Mouse (Mus musculus) kidney, embryonic 14.5 days (tissue): Measurements from ENCODE around the gene Pml. TPM values are rescaled to one million over a fixed set of nuclear protein-coding genes. Genes with fewer than 3 reads are reported as not detected.
"Not testable (repeated sequence)": the region's sequence is repeated elsewhere in the genome, so short reads cannot be mapped to it uniquely, and the experiment has no call there.

Source experiments
- ATAC-seq: fragments of 200-750 bp; cut with Nextera tagmentation; 2 replicates; pipeline ENCODE4 v1.8.0; 2017; ENCODE audit warnings: moderate number of reproducible peaks, mild to moderate bottlenecking, moderate TSS enrichment, moderate library complexity; ENCODE audit not compliant: low FRiP score, low TSS enrichment
- H3K27ac ChIP-seq: fragments of 300-500 bp; sonication (generic); 2 replicates; pipeline ENCODE4 v1.5.1; 2014; ENCODE audit warnings: low read depth, mild to moderate bottlenecking, low read length, moderate library complexity, mixed read lengths
- H3K27me3 ChIP-seq: fragments of 300-500 bp; sonication (generic); 2 replicates; pipeline ENCODE4 v1.6.1; 2014; ENCODE audit warnings: mild to moderate bottlenecking, low read length; ENCODE audit not compliant: control insufficient read depth, insufficient read depth
- H3K36me3 ChIP-seq: fragments of 300-500 bp; sonication (generic); 2 replicates; pipeline ENCODE4 v1.6.1; 2014; ENCODE audit warnings: low read length, mixed read lengths; ENCODE audit not compliant: control insufficient read depth, insufficient read depth
- H3K4me1 ChIP-seq: fragments of 300-500 bp; sonication (generic); 2 replicates; pipeline ENCODE4 v1.6.1; 2014; ENCODE audit warnings: low read length, mixed read lengths; ENCODE audit not compliant: control insufficient read depth, insufficient read depth
- H3K4me2 ChIP-seq: fragments of 300-500 bp; sonication (generic); replicated peaks from 2 replicates; pipeline ENCODE4 v1.6.1; 2014; ENCODE audit warnings: low read depth, mild to moderate bottlenecking, low read length
- H3K4me3 ChIP-seq: fragments of 300-500 bp; sonication (generic); 2 replicates; pipeline ENCODE4 v1.5.1; 2014; ENCODE audit warnings: mild to moderate bottlenecking, low read length
- H3K9ac ChIP-seq: fragments of 300-500 bp; sonication (generic); 2 replicates; pipeline ENCODE4 v1.6.1; 2014; ENCODE audit warnings: low read depth, mild to moderate bottlenecking, low read length, moderate library complexity
- H3K9me3 ChIP-seq: fragments of 300-500 bp; sonication (generic); 2 replicates; pipeline ENCODE4 v1.6.1; 2016; ENCODE audit warnings: low read length; ENCODE audit not compliant: control insufficient read depth
- WGBS: fragments of 180-500 bp; shearing (Covaris S2); extraction: QIAGEN DNeasy Blood & Tissue Kit; methylation state at CpG from one replicate; pipeline ENCODE4 v1.1.7; 2014; 5-methylcytosine and 5-hydroxymethylcytosine counted together
- polyA plus RNA-seq: library from polyadenylated mRNA; unstranded; fragments of >200 nt; fragmentation: Nextera tagmentation; extraction: Ambion mirVana; gene quantifications from 2 replicates; pipeline ENCODE4 v1.2.1, GENCODE M21; 2014

Gene Pml
- polyA plus RNA-seq, 1 experiment from 2014 or later, result 25.0 TPM

- H3K4me1 ChIP-seq, result peaks cover 27% of the 10 kb centered on the region
- no peaks in the 10 kb centered on the region for H3K27me3 ChIP-seq
- H3K27ac ChIP-seq, result peak overlapping the region; percentile 81; the same call in 1 of the 2 replicates
- no peak overlapping the region for H3K9ac ChIP-seq
- no peaks in the 10 kb centered on the region for H3K9me3 ChIP-seq
- 0 out of 2 replicates have a peak, but pooled peaks have one; percentile 14 for ATAC-seq
- no peak overlapping the region for H3K4me3 ChIP-seq
- H3K36me3 ChIP-seq, result no peaks in the 10 kb centered on the region
- 40% methylated on average over 3 of the region's 3 CpGs for WGBS
- H3K4me2 ChIP-seq, result peak overlapping the region; percentile 10; the same call in 1 of the 2 replicates
Observed at GRCm38 (mm10) chr9:58274626-58275025, 25.0 kb upstream of the Pml start.

GRCm38 (mm10) chr9:58274101-58274604, 24.6 kb upstream of the Pml start:
- 72% methylated on average over 7 of the region's 7 CpGs for WGBS
- no peak overlapping the region for H3K4me3 ChIP-seq
- no peaks in the 10 kb centered on the region for H3K27me3 ChIP-seq
- no peaks in the 10 kb centered on the region for H3K36me3 ChIP-seq
- no peak overlapping the region for H3K4me2 ChIP-seq
- no peaks in the 10 kb centered on the region for H3K9me3 ChIP-seq
- no peak for ATAC-seq
- H3K27ac ChIP-seq, result peak overlapping the region; percentile 81; the same call in 1 of the 2 replicates
- peaks cover 27% of the 10 kb centered on the region for H3K4me1 ChIP-seq
- no peak overlapping the region for H3K9ac ChIP-seq

- no peaks in the 10 kb centered on the region for H3K27me3 ChIP-seq
- H3K4me3 ChIP-seq, result no peak overlapping the region
- WGBS, result 72% methylated on average over 9 of the region's 9 CpGs
- H3K9ac ChIP-seq, result no peak overlapping the region
- H3K36me3 ChIP-seq, result no peaks in the 10 kb centered on the region
- no peak overlapping the region for H3K4me2 ChIP-seq
- peaks cover 27% of the 10 kb centered on the region for H3K4me1 ChIP-seq
- no peak overlapping the region for H3K27ac ChIP-seq
- H3K9me3 ChIP-seq, result no peaks in the 10 kb centered on the region
- ATAC-seq, result no peak
Observed at GRCm38 (mm10) chr9:58272855-58273254, 23.3 kb upstream of the Pml start.

GRCm38 (mm10) chr9:58272068-58272541, 22.5 kb upstream of the Pml start:
- ATAC-seq, result no peak
- H3K4me2 ChIP-seq, result no peak overlapping the region
- 89% methylated on average over 2 of the region's 2 CpGs for WGBS
- no peak overlapping the region for H3K4me3 ChIP-seq
- H3K27me3 ChIP-seq, result no peaks in the 10 kb centered on the region
- H3K27ac ChIP-seq, result no peak overlapping the region
- no peaks in the 10 kb centered on the region for H3K9me3 ChIP-seq
- no peak overlapping the region for H3K9ac ChIP-seq
- peaks cover 27% of the 10 kb centered on the region for H3K4me1 ChIP-seq
- H3K36me3 ChIP-seq, result no peaks in the 10 kb centered on the region

GRCm38 (mm10) chr9:58271551-58271950, 22.0 kb upstream of the Pml start:
- H3K27me3 ChIP-seq, H3K4me2 ChIP-seq, H3K4me3 ChIP-seq, ATAC-seq, H3K9ac ChIP-seq, H3K9me3 ChIP-seq, H3K36me3 ChIP-seq, H3K27ac ChIP-seq: not testable (repeated sequence)
- peaks cover 27% of the 10 kb centered on the region for H3K4me1 ChIP-seq
- WGBS, result 92% methylated on average over 9 of the region's 9 CpGs

- H3K27me3 ChIP-seq, result no peaks in the 10 kb centered on the region
- H3K4me3 ChIP-seq, result no peak overlapping the region
- H3K4me2 ChIP-seq, result no peak overlapping the region
- no peak overlapping the region for H3K9ac ChIP-seq
- no peaks in the 10 kb centered on the region for H3K9me3 ChIP-seq
- no peak for ATAC-seq
- WGBS, result 91% methylated on average over 3 of the region's 3 CpGs
- H3K36me3 ChIP-seq, result no peaks in the 10 kb centered on the region
- H3K27ac ChIP-seq, result no peak overlapping the region
- peaks cover 24% of the 10 kb centered on the region for H3K4me1 ChIP-seq
Observed at GRCm38 (mm10) chr9:58271109-58271508, 21.5 kb upstream of the Pml start.

- peaks cover 16% of the 10 kb centered on the region for H3K4me1 ChIP-seq
- no peak overlapping the region for H3K9ac ChIP-seq
- H3K4me3 ChIP-seq, result no peak overlapping the region
- H3K27me3 ChIP-seq, result no peaks in the 10 kb centered on the region
- no peaks in the 10 kb centered on the region for H3K9me3 ChIP-seq
- H3K36me3 ChIP-seq, result no peaks in the 10 kb centered on the region
- no peak for ATAC-seq
- no peak overlapping the region for H3K4me2 ChIP-seq
- no peak overlapping the region for H3K27ac ChIP-seq
- WGBS, result 54% methylated on average over 3 of the region's 3 CpGs
Observed at GRCm38 (mm10) chr9:58270081-58270480, 20.5 kb upstream of the Pml start.

GRCm38 (mm10) chr9:58268384-58269313, 19.1 kb upstream of the Pml start:
- no peaks in the 10 kb centered on the region for H3K27me3 ChIP-seq
- H3K4me2 ChIP-seq, result no peak overlapping the region
- H3K4me1 ChIP-seq, result peaks cover 8% of the 10 kb centered on the region
- no peaks in the 10 kb centered on the region for H3K36me3 ChIP-seq
- peak; percentile 36; the same call in 1 of the 2 replicates for ATAC-seq
- H3K27ac ChIP-seq, result no peak overlapping the region
- 58% methylated on average over 12 of the region's 12 CpGs for WGBS
- no peak overlapping the region for H3K9ac ChIP-seq
- no peak overlapping the region for H3K4me3 ChIP-seq
- no peaks in the 10 kb centered on the region for H3K9me3 ChIP-seq

GRCm38 (mm10) chr9:58267046-58267445, 17.5 kb upstream of the Pml start:
- 83% methylated on average over 3 of the region's 3 CpGs for WGBS
- Histone ChIP-seq H3K4me2 (no peak overlapping the region), H3K9me3 (no peaks in the 10 kb centered on the region), H3K4me3 (no peak overlapping the region), H3K27ac (peak overlapping the region; percentile 43; the same call in 1 of the 2 replicates), H3K27me3 (no peaks in the 10 kb centered on the region), H3K36me3 (peaks cover 9% of the 10 kb centered on the region; the same call in 1 of the 2 replicates), H3K4me1 (no peaks in the 10 kb centered on the region; the same call in 1 of the 2 replicates), H3K9ac (no peak overlapping the region)
- no peak for ATAC-seq
